Mouse (Mus musculus) embryonic facial prominence, embryonic 14.5 days (tissue): ENCODE measurements around the gene Zfp775. TPM values are rescaled to one million over a fixed set of nuclear protein-coding genes. Genes with fewer than 3 reads are reported as not detected.

Experiments used
- ATAC-seq: fragments of 200-750 bp; cut with Nextera tagmentation; 2 replicates; pipeline ENCODE4 v1.8.0; 2017; ENCODE audit warnings: low read depth, moderate number of reproducible peaks, moderate TSS enrichment
- DNase-seq: peaks from one replicate; pipeline ENCODE4 v3.0.0-alpha.2; 2015; ENCODE audit warnings: low spot score
- H3K27ac ChIP-seq: fragments of 300-500 bp; sonication (generic); replicated peaks from 2 replicates; pipeline ENCODE4 v1.5.1; 2014; ENCODE audit warnings: low read depth, mild to moderate bottlenecking, low read length, moderate library complexity
- H3K27me3 ChIP-seq: fragments of 300-500 bp; sonication (generic); replicated peaks from 2 replicates; pipeline ENCODE4 v1.6.1; 2014; ENCODE audit warnings: low read length; ENCODE audit not compliant: control insufficient read depth, insufficient read depth
- H3K36me3 ChIP-seq: fragments of 300-500 bp; sonication (generic); 2 replicates; pipeline ENCODE4 v1.6.1; 2014; ENCODE audit warnings: low read length, mixed read lengths; ENCODE audit not compliant: control insufficient read depth, insufficient read depth
- H3K4me1 ChIP-seq: fragments of 300-500 bp; sonication (generic); 2 replicates; pipeline ENCODE4 v1.6.1; 2014; ENCODE audit warnings: antibody characterized with exemption, low read length; ENCODE audit not compliant: control insufficient read depth, insufficient read depth
- H3K4me2 ChIP-seq: fragments of 300-500 bp; sonication (generic); 2 replicates; pipeline ENCODE4 v1.6.1; 2014; ENCODE audit warnings: low read depth, mild to moderate bottlenecking, low read length, moderate library complexity, mixed read lengths
- H3K4me3 ChIP-seq: fragments of 300-500 bp; sonication (generic); 2 replicates; pipeline ENCODE4 v1.5.1; 2014; ENCODE audit warnings: low read depth, mild to moderate bottlenecking, low read length
- H3K9ac ChIP-seq: fragments of 300-500 bp; sonication (generic); 2 replicates; pipeline ENCODE4 v1.6.1; 2014; ENCODE audit warnings: low read depth, mild to moderate bottlenecking, low read length, moderate library complexity, mixed read lengths
- H3K9me3 ChIP-seq: fragments of 300-500 bp; sonication (generic); 2 replicates; pipeline ENCODE4 v1.6.1; 2016; ENCODE audit warnings: low read length; ENCODE audit not compliant: control insufficient read depth
- WGBS: fragments of 180-500 bp; shearing (Covaris S2); extraction: QIAGEN DNeasy Blood & Tissue Kit; methylation state at CpG from one replicate; pipeline ENCODE4 v1.1.7; 2014; 5-methylcytosine and 5-hydroxymethylcytosine counted together
- polyA plus RNA-seq: library from polyadenylated mRNA; unstranded; fragments of >200 nt; fragmentation: Nextera tagmentation; extraction: Ambion mirVana; gene quantifications from 2 replicates; pipeline ENCODE4 v1.2.1, GENCODE M21; 2014

Gene Zfp775
- polyA plus RNA-seq, 1 experiment from 2014 or later = 5.9 TPM

- no peak overlapping the region for H3K27ac ChIP-seq
- H3K9ac ChIP-seq = no peak overlapping the region
- no peak overlapping the region for H3K4me2 ChIP-seq
- H3K9me3 ChIP-seq = no peaks in the 10 kb centered on the region
- no peak overlapping the region for H3K4me3 ChIP-seq
- H3K4me1 ChIP-seq = peaks cover 8% of the 10 kb centered on the region; the same call in 1 of the 2 replicates
- H3K27me3 ChIP-seq = peaks cover 40% of the 10 kb centered on the region
- DNase-seq = no peak
- no peak for ATAC-seq
- 73% methylated on average over 3 of the region's 3 CpGs for WGBS
- no peaks in the 10 kb centered on the region for H3K36me3 ChIP-seq
Measured at GRCm38 (mm10) chr6:48628377-48628776, 26.5 kb downstream of the Zfp775 start.

- WGBS = 15% methylated on average over 18 of the region's 54 CpGs
Measured at GRCm38 (mm10) chr6:48628808-48629660, 27.2 kb downstream of the Zfp775 start.

GRCm38 (mm10) chr6:48629661-48630034 lies 27.8 kb downstream of the Zfp775 start:
- 9% methylated on average over 8 of the region's 13 CpGs for WGBS
- Histone ChIP-seq H3K9me3 (no peaks in the 10 kb centered on the region), H3K27me3 (peaks cover 40% of the 10 kb centered on the region), H3K36me3 (no peaks in the 10 kb centered on the region), H3K4me1 (peaks cover 8% of the 10 kb centered on the region; the same call in 1 of the 2 replicates), H3K4me2 (peak overlapping the region; percentile 85), H3K27ac (no peak overlapping the region), H3K9ac (peak overlapping the region; percentile 56), H3K4me3 (peak overlapping the region; percentile 45)
- ATAC-seq (peak; percentile 44; the same call in 1 of the 2 replicates), DNase-seq (no peak)

More at GRCm38 (mm10) chr6:48628808-48629660, 27.2 kb downstream of the Zfp775 start:
- no peak overlapping the region for H3K27ac ChIP-seq
- H3K4me3 ChIP-seq = peak overlapping the region; percentile 45
- H3K36me3 ChIP-seq = no peaks in the 10 kb centered on the region
- ATAC-seq (peak; percentile 45; the same call in 1 of the 2 replicates), DNase-seq (peak; percentile 22)
- H3K27me3 ChIP-seq = peaks cover 40% of the 10 kb centered on the region
- peak overlapping the region; percentile 56 for H3K9ac ChIP-seq
- no peaks in the 10 kb centered on the region for H3K9me3 ChIP-seq
- H3K4me2 ChIP-seq = peak overlapping the region; percentile 85
- peaks cover 8% of the 10 kb centered on the region; the same call in 1 of the 2 replicates for H3K4me1 ChIP-seq

- ATAC-seq (no peak), DNase-seq (no peak)
- Histone ChIP-seq H3K27me3 (peaks cover 40% of the 10 kb centered on the region), H3K4me1 (peaks cover 8% of the 10 kb centered on the region; the same call in 1 of the 2 replicates), H3K36me3 (no peaks in the 10 kb centered on the region), H3K9me3 (no peaks in the 10 kb centered on the region), H3K27ac (no peak overlapping the region), H3K9ac (no peak overlapping the region), H3K4me2 (no peak overlapping the region), H3K4me3 (no peak overlapping the region)
- 79% methylated on average over 8 of the region's 8 CpGs for WGBS
Measured at GRCm38 (mm10) chr6:48630831-48631230, 29.0 kb downstream of the Zfp775 start.

GRCm38 (mm10) chr6:48635105-48635504 lies 33.2 kb downstream of the Zfp775 start:
- no peaks in the 10 kb centered on the region for H3K4me1 ChIP-seq
- no peak for ATAC-seq

GRCm38 (mm10) chr6:48636515-48636914 lies 34.7 kb downstream of the Zfp775 start:
- Histone ChIP-seq H3K9ac (no peak overlapping the region), H3K9me3 (no peaks in the 10 kb centered on the region), H3K27me3 (no peaks in the 10 kb centered on the region), H3K4me2 (no peak overlapping the region), H3K4me3 (no peak overlapping the region), H3K4me1 (no peaks in the 10 kb centered on the region), H3K27ac (no peak overlapping the region), H3K36me3 (no peaks in the 10 kb centered on the region)
- 40% methylated on average over 6 of the region's 6 CpGs for WGBS
- ATAC-seq = no peak
- peak; percentile 9 for DNase-seq

More at GRCm38 (mm10) chr6:48635105-48635504, 33.2 kb downstream of the Zfp775 start:
- 78% methylated on average over 2 of the region's 2 CpGs for WGBS
- H3K9ac ChIP-seq = no peak overlapping the region
- no peak overlapping the region for H3K4me2 ChIP-seq
- no peaks in the 10 kb centered on the region for H3K36me3 ChIP-seq
- DNase-seq = no peak
- H3K9me3 ChIP-seq = no peaks in the 10 kb centered on the region
- H3K27me3 ChIP-seq = 0 out of 2 replicates have a peak, but pooled peaks cover 2% of the 10 kb centered on the region
- no peak overlapping the region for H3K27ac ChIP-seq
- H3K4me3 ChIP-seq = no peak overlapping the region

GRCm38 (mm10) chr6:48637811-48638500 lies 36.1 kb downstream of the Zfp775 start:
- H3K36me3 ChIP-seq = no peaks in the 10 kb centered on the region
- no peak overlapping the region for H3K27ac ChIP-seq
- no peak overlapping the region for H3K9ac ChIP-seq
- H3K4me2 ChIP-seq = no peak overlapping the region
- H3K4me1 ChIP-seq = no peaks in the 10 kb centered on the region
- H3K9me3 ChIP-seq = no peaks in the 10 kb centered on the region
- ATAC-seq (no peak), DNase-seq (no peak)
- WGBS = 59% methylated on average over 6 of the region's 6 CpGs
- H3K4me3 ChIP-seq = no peak overlapping the region
- H3K27me3 ChIP-seq = no peaks in the 10 kb centered on the region

GRCm38 (mm10) chr6:48638553-48638952 lies 36.7 kb downstream of the Zfp775 start:
- Histone ChIP-seq H3K27me3 (no peaks in the 10 kb centered on the region), H3K9ac (no peak overlapping the region), H3K4me1 (no peaks in the 10 kb centered on the region), H3K4me2 (no peak overlapping the region), H3K4me3 (no peak overlapping the region), H3K27ac (no peak overlapping the region), H3K36me3 (no peaks in the 10 kb centered on the region), H3K9me3 (no peaks in the 10 kb centered on the region)
- DNase-seq (no peak), ATAC-seq (no peak)
- 80% methylated on average over 2 of the region's 2 CpGs for WGBS
